Mouse (Mus musculus) gastrocnemius, adult 8-10 months (tissue): Measurements from ENCODE around the gene Zfp865. TPM values are rescaled to one million over a fixed set of nuclear protein-coding genes. Genes with fewer than 3 reads are reported as not detected.
A peak's percentile ranks its signal among the peaks of the same experiment; 100 is the strongest.
"Not testable (repeated sequence)": the region's sequence is repeated elsewhere in the genome, so short reads cannot be mapped to it uniquely, and the experiment has no call there.

Experiments
- DNase-seq, 2 experiments: peaks; one replicate each; pipeline ENCODE4 v3.0.0; 2022; ENCODE audit warnings: low spot score in 2 of 2
- total RNA-seq, 4 experiments: library from RNA; stranded (reverse); gene quantifications; 2 replicates each; pipeline ENCODE4 v1.2.4; 2022

The Zfp865 gene
- total RNA-seq, 4 experiments from 2014 or later, result 12.4 to 16.3 (median 13.7) TPM

DNA sequence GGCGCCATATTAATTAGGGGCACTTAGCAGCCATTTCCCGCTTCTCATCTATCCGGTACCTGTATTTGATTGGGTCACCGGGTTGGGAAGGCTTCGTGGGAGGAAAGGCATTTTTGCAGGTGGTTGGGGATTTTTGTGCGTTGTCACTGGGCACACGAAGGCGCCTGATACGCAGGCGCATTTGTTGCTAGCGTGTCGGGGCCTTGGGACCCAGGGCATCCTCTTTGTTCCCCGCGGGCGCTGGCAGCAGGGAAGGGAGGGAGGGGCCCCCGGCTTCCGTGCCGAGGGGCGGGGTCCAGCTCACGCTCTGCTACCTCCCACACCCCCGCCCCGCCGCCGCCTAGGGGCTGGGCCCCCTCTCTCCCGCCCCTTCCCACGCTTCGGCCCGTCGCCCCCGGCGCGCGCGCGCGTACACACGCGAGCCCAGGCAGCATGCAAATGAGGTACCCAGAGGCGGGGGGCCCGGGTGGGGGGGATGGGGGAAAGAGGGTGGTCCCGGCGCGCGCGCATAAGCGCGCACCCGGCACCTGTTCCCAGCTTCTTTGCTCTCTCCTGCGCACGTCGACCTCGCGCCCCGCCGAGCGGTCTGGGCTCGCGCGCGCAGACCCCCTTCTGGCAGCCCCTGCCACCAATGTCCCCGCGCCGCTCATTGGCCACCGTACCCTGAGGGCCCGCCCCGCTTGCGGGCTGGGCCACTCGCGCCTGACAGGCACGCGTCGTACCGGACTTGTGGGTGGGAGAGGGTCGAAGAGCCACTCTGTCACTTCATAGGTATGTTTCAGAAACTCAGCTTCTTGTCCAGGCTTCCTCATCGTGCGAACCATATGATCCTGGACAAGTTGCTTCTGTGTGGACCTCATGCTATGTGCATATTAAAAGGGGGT, 4.8 kb upstream of the Zfp865 start, which contains the start of gene Gm44973:
TSS of gene Gm44973 (plus strand) at position 379 of the 884 bp plus-strand sequence.
- DNase-seq, result peak; percentile 89 to 90

DNA sequence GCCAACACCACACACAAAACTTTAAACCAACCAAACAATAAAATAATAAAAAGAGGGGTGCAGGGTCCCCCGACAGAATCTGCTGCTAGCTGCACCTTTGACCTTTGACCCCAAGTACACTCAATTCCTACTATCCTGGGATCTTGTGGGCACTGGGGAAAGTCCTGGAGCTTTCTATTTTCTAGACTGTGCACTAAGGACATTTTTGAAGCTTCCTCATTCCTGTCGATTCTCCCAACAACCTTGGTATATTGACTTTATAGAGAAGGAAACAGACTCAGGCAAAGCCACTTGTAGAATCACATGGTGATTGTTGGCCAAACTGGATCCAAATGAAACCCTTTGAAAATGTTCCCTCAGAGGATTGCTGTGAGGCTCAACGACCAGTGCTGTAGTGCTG, 4.1 kb upstream of the Zfp865 start:
- no peak for DNase-seq

DNA sequence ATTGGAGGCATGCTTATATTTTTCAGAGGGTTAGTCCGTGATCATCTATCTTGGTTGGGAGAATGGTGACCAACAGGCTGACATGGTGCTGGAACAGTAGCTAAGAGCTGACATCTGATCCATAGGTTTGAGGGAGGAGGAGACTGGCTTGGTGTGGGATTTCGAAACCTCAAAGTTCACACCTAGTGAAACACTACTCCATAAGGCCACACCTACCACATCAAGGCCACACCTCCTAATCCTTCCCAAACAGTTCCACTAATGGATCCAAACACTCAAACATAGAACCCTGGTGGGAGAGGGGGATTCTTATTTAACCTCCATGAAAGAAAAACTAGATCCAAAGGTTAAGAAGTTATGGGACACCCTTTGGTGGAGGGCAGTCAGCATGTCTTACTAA, 3.3 kb upstream of the Zfp865 start:
- DNase-seq, result no peak

DNA sequence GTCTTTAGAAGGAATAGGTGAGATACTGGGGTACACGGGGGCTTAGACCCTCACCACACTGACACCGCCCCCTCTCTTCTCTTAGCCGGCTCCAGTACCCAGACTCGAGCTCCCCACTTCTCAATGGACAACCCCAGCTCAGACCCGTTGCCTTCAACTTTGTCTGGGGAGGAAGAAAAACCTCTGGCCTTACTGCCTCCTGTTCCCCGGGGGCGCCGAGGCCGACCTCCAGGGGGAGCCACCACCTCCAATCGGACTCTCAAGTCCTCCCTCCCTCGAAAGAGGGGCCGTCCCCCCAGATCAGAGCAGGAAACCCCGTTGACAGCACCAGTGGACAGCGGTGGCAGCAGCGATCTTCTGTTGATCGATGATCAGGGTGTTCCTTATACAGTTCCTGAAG, 2.8 kb upstream of the Zfp865 start:
- DNase-seq, result no peak

DNA sequence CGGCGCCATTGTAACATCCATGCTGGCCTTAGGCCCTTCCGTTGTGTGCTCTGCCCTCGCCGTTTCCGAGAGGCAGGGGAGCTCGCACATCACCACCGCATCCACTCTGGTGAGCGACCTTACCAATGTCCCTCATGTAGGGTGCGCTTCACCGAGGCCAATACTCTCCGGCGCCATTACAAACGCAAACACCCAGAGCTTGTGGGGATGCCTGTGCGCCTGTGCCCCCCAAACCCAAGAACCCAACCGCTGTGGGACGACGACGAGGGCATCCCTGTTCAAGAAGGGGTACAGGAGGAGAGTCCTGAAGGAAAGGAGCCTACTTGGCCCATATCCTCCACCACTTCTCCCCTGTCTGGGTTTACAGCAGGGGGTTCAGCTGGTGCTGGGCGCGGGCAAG, 2.2 kb upstream of the Zfp865 start:
- DNase-seq, result no peak

DNA sequence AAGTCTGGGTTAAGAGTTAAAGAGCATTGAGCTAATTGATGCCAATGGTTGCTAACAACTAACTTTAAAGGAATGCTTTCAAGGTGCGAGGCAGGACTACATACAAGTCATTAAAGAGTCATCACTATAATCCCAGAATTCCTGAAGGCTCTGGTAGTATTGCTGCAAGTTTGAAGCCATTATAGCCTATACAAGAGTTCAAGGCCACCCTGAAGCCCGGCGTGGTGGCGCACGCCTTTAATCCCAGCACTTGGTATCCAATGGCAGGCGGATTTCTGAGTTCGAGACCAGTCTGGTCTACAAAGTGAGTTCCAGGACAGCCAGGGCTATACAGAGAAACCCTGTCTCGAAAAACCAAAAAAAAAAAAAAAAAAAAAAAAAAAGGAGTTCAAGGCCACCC, 600 bp upstream of the Zfp865 start:
- not testable (repeated sequence) for DNase-seq

DNA sequence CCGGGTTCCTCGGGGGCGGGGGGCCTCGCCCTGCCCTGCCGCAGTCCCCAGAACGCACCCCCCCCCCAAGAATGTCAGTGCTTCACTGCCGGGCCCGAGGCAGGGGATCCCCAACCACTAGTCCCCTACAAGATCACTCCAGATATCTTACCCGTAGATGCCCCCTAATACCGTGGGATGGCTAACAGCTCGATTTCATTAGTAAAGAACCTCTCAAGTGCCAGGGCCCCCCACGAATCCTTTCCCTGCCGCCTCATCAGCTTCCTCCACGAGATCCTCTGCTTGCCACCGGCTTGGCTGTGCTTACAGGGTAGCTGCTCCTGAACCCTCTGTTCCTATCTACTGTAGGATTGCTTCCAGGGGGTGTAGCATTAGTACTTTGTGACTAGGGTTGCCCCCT, 509 bp downstream of the Zfp865 start:
- no peak for DNase-seq

DNA sequence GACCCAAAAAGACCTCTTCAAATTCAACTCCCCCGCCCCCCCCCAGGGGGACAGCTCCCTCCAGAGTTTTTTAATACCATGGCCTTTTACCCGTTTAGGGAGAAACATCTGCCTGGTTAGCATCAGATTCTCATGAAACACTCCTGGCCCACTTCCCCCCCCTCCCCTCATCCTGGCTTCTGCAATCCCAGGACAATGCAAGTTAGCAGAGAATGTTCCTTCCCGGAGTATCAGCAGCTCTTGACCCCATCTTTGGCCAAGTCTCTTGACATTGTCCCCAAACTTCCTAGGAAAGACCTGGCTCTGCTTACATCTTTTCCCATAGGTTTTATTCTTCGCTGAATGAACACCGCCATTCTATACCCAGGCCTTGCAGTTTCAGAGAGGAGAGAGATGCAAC, 1.0 kb downstream of the Zfp865 start:
- no peak for DNase-seq

DNA sequence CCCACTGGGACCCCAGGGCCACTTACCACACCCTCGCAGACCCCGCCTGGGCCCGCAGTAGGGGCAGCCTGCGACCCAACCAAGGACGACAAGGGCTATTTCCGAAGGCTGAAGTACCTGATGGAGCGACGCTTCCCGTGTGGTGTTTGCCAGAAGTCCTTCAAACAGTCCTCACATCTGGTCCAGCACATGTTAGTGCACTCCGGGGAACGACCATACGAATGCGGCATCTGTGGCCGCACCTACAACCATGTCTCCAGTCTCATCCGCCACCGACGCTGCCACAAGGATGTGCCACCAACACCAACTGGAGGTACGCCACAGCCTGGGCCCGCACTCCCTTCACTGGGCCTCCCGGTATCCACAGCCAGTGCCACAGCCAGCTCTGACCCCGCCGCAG, 9.4 kb downstream of the Zfp865 start:
- no peak for DNase-seq

DNA sequence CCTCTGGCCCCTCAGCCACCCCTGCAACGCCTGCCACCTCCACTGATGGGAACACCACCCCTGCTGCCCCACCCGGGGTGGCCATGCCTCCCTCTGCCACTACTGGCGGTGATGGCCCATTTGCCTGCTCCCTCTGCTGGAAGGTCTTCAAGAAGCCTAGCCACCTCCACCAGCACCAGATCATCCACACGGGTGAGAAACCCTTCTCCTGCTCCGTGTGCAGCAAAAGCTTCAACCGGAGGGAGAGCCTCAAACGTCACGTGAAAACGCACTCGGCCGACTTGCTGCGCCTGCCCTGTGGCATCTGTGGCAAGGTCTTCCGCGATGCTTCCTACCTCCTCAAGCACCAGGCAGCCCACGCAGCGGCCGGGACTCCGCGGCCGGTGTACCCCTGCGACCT, 9.8 kb downstream of the Zfp865 start:
- no peak for DNase-seq

DNA sequence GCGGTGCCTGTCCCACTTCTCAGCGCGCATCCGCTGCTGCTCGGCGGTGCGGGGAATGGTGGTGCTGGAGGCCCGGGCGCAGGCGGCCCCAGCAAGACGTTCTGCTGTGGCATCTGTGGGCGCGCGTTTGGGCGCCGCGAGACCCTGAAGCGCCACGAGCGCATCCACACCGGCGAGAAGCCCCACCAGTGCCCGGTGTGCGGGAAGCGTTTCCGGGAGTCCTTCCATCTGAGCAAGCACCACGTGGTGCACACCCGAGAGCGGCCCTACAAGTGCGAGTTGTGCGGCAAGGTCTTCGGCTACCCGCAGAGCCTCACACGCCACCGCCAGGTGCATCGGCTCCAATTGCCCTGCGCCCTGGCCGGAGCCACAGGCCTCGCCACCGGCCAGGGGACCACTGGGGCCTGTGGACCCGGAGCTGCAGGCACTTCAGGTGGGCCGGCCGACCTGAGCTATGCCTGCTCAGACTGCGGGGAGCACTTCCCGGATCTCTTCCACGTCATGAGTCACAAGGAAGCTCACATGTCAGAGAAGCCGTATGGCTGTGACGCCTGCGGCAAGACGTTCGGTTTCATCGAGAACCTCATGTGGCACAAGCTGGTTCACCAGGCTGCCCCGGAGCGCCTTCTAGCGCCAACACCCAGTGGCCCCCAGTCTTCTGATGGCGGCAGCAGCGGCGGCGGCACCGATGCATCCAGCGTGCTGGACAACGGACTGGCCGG, 10.5 kb downstream of the Zfp865 start:
- no peak for DNase-seq

DNA sequence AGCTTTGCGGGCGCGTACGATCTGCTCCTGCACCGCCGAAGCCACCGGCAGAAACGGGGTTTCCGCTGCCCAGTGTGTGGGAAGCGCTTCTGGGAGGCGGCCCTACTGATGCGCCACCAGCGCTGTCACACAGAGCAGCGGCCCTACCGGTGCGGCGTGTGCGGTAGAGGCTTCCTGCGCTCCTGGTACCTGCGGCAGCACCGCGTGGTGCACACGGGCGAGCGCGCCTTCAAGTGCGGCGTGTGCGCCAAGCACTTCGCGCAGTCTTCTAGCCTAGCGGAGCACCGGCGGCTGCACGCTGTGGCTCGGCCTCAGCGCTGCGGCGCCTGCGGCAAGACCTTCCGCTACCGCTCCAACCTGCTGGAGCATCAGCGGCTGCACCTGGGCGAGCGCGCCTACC, 11.3 kb downstream of the Zfp865 start:
- DNase-seq, result no peak

DNA sequence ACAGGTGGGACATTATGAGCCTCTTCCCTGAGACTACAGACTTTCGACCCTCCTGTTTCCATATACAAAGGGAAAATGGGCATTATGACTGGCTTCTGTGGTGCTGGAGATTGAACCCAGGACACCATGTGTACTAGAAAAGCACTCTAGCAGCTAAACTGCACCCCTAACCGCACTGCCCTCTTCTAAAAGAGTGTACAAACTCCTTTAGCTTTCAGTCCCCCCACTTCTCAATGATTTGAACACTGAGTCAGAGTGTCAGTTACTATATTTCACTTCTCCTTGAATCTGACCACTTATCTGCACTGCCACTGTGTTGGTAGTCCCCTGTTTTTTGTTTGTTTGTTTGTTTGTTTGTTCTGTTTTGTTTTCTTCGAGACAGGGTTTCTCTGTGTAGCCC, 13.6 kb downstream of the Zfp865 start, which contains the start of gene 4632433K11Rik:
TSS of gene 4632433K11Rik (plus strand) at position 301 of the 400 bp plus-strand sequence.
- no peak for DNase-seq

DNA sequence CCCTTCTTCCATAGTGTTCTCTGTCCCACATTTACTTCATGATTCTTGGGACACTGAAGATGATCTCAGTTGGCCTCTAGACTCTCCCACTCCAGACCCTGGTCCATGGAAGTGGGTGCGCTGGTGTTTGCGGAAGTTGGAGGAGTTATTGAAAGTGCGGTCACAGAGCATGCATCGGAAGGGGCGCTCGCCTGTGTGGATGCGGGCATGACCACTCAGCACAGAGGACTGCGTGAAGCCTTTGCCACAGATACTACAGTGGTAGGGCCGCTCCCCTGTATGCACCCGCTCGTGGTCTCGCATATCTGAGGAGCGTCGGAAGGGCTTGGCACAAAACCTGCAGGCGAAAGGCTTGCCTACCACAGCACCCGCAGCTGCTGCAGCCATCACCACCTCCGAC, 15.5 kb downstream of the Zfp865 start:
- no peak for DNase-seq

DNA sequence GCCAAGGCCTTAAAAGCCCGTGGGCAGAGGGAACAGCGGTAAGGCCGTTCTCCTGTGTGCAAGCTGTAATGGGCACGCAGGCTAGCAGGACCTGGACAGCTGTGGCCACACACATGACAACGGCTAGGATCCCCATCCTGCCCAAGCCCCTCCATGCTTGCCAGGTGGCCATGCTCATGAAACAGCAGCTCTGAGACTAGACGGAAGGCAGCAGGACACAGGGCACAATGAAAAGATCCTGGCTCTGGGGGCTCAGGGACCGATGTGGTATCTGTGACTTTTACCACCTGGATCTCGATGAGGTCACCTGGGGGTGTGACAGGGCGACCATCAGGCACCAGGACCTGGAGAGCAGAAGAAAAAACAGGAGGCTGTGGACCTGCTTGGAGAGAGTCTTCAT, 16.0 kb downstream of the Zfp865 start:
- DNase-seq, result no peak

DNA sequence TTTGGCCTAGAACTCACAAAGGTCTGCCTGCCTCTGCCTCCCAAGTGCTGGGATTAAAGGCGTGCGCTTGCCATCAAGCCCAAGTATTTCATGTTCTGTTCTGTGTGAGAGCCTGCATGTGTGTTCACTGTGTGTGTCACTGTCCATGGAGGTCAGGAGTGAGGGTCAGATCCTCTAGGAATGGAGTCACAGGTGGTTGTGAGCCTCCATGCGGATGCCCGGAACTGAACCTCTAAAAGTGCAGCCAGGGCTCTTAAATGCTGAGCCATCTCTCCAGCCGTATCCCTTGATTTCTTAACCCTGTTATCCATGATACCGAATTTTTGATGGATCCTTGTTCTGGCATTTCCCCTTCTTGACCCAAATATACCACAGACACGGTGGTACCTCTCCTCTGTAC, 16.9 kb downstream of the Zfp865 start:
- DNase-seq, result no peak

DNA sequence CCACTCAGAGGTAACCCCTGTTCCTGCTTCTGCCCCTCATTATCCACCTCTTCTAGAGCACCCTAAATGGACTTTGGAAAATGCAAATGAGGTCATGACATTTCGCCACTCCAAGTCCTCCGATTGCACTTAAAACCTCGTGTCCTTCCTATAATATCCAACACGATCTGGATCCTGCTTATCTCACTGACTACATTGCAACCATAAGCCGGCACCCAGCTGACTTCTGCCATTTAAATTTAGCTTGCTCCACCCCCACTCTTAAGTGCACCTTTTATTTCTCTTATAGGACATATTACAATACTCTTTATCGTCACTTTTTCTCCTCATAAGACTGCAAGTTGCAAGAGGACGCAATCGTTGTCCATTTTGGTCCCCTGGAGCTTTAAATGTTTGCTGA, 17.3 kb downstream of the Zfp865 start:
- DNase-seq, result no peak

DNA sequence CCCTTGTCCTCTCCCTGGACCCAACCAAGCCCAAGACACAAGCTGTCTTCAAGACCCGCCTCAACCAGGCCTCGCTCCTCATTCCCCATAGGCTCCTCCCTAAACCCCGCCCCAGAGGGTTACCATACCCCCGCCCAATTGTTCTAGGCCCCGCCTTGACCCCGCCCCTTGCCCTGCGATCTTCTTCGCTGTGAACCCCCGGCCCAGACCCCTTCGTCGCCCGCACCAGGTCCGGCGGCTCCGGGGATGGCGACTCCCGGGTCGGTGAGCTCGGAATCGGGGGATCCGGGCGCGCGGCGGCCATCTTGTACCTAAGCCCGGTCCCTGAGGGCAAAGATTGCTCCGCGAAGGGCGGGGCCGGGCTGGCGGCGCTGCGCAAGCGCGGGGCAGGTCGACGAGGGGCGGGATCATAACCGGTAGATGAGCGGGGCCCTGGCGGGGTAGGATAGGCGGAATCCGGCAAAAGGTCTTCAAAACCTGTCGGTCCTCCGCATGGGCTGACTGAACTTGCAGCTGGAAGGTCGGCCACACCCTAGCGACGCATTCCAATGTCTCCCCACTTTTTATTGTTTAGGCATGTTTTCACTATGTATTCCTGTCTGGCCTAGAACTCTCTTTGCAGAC, 18.0 kb downstream of the Zfp865 start, which contains the start of gene Zfp784:
TSS of gene Zfp784 (minus strand) at position 338 of the 624 bp plus-strand sequence.
- peak; percentile 89 to 90 for DNase-seq

DNA sequence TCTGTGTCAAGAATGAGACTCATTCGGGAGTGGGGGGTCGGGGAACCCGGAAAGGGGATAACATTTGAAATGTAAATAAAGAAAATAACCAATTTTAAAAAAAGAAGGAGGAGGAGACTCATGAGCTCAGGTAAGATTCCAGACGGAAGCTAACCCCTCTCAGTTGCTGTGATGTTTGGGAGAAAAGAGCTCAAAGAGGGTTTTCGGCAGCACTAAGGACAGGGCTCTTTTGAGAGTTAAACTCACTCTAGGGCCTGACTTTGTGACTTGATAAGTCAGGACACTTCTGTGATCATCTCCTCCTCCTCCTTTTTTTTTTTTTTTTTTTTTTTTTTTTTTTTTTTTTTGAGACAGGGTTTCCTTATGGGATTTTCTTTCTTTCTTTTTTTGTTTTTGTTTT, 18.8 kb downstream of the Zfp865 start:
- no peak for DNase-seq

DNA sequence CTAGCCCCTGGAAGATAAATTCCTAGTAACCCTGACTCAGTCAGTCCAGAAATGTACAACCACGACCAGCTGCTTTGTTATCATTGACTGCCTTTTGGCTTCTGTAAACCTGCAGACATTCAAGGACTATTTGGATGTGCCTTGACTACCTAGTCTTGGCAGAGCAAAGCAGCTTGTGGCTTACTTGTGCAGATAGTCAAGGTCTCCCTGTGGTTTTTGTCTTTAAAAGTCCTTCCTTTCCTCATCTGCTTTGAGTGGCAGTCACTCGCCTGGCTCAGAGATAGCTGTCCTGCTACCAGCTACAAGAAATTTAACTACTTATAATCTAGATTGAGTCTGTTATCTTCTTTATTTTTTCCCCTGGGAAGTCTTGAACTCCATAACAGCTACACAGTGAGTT, 24.8 kb downstream of the Zfp865 start:
- no peak for DNase-seq

DNA sequence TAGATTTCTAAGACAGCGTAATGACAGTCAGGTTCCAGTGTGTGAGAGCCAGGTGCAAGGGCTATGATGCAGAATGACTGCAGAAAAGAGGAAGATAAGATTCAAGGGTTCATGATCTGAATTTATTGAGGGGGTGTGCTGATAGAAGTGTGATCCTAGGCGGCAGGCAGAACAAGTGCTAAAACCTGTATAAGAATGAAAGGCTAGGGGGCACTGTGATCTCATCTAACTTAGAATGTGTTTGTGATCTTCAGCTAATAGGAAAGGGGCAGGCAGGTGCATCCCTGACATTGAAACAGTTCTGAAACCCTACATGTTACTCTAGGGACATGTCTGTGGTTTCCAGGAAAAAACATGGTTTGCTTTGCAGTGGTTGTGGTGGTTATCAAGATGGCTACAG, 25.9 kb downstream of the Zfp865 start:
- DNase-seq, result no peak

DNA sequence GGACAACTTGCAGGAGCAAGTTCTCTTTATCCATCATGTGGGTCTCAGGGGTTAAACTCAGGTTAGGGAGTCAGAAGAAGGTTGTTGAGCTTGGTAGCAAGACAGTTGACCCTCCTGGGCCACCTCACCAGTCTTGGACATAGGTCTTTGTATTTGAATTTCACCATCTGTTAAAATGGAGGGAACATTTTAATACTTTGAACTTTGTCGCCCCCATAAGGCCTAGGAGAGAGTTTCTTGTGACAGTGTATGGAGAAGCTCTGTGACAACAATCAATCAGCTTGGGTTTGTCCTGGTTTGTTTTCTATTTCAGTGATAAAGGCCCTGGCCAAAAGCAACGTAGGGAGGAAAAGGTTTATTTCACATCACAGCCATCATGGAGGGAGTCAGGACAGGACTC, 27.1 kb downstream of the Zfp865 start:
- no peak for DNase-seq
